In genomic region chr5:103368993-103369392, GRCm38 (mm10) we compare ENCODE assay signal across 14 mouse cellular contexts. TPM values are rescaled to one million over a fixed set of nuclear protein-coding genes. Genes with fewer than 3 reads are reported as not detected.
DNase-seq lines count a peak whose midpoint lies in the region; ATAC-seq and TF ChIP-seq lines count a peak whose summit lies in the region.
"Had no signal": no experiment of that assay in that cellular context is flagged by ENCODE, and none has a peak within 500 bp of the region (broad histone marks: within the 10 kb centered on the region; RNA-seq: fewer than 3 reads in every experiment).

No protein-coding gene starts in this region.

- H3K4me3 ChIP-seq in heart, postnatal 0 days (ENCODE audit: low read depth, low read length), result no peak overlapping the region
- no peak overlapping the region for H3K4me3 ChIP-seq in heart, embryonic 11.5 days (ENCODE audit: low read depth, low read length)
- no peak overlapping the region for H3K4me3 ChIP-seq in liver, adult 2 months (ENCODE audit: insufficient read depth, low read depth, low read length)
- H3K4me3 ChIP-seq in liver, embryonic 11.5 days (ENCODE audit: low read depth, low read length), result no peak overlapping the region
- H3K4me3 ChIP-seq in MEL (ENCODE audit: control insufficient read depth in 1 of 2, insufficient read depth in 1 of 2, low read depth in 2 of 2, low read length in 2 of 2), result no peak overlapping the region
- H3K4me3 ChIP-seq in small intestine, adult 2 months (ENCODE audit: low read depth, low read length), result no peak overlapping the region
- H3K4me3 ChIP-seq: forebrain, embryonic 12.5 days; limb, embryonic 12.5 days; megakaryocyte, embryonic 14.5 days had no signal

- no peak for TF ChIP-seq RAD21 in MEL (IDR thresholded peaks at IDR 0.05; ENCODE audit: low read depth, low read length)

- H3K9ac ChIP-seq in heart, postnatal 0 days (replicated peaks; ENCODE audit: low read depth, low read length), result no peak overlapping the region
- no peak overlapping the region for H3K9ac ChIP-seq in heart, embryonic 11.5 days (ENCODE audit: low read depth, low read length)
- no peak overlapping the region for H3K9ac ChIP-seq in liver, adult 2 months (ENCODE audit: low read depth, low read length)
- no peak overlapping the region for H3K9ac ChIP-seq in liver, embryonic 11.5 days (ENCODE audit: low read depth, low read length)
- no peak overlapping the region for H3K9ac ChIP-seq in MEL (ENCODE audit: control insufficient read depth, low read depth, low read length, poor library complexity, severe bottlenecking)
- H3K9ac ChIP-seq: forebrain, embryonic 12.5 days; limb, embryonic 12.5 days had no signal

- H3K27me3 ChIP-seq in heart, postnatal 0 days (ENCODE audit: control insufficient read depth, insufficient read depth, low read length), result 0 out of 2 replicates have a peak, but pooled peaks cover 6% of the 10 kb centered on the region
- no peaks in the 10 kb centered on the region for H3K27me3 ChIP-seq in heart, embryonic 11.5 days (ENCODE audit: control insufficient read depth, insufficient read depth, low read length)
- no peaks in the 10 kb centered on the region for H3K27me3 ChIP-seq in liver, adult 2 months (ENCODE audit: control insufficient read depth, insufficient read depth, low read length)
- H3K27me3 ChIP-seq in liver, embryonic 11.5 days (replicated peaks; ENCODE audit: control insufficient read depth, insufficient read depth, low read length), result no peaks in the 10 kb centered on the region
- 0 out of 4 replicates have a peak, but pooled peaks cover 0 to 1% of the 10 kb centered on the region in 2 experiments for H3K27me3 ChIP-seq in MEL (ENCODE audit: control insufficient read depth in 1 of 2, insufficient read depth in 2 of 2, low read length in 2 of 2)
- no peaks in the 10 kb centered on the region for H3K27me3 ChIP-seq in small intestine, adult 2 months (ENCODE audit: control insufficient read depth, insufficient read depth, low read length)
- H3K27me3 ChIP-seq: forebrain, embryonic 12.5 days had no signal

- H3K4me1 ChIP-seq in heart, postnatal 0 days (ENCODE audit: control insufficient read depth, insufficient read depth), result no peaks in the 10 kb centered on the region; the same call in 1 of the 2 replicates
- H3K4me1 ChIP-seq in heart, embryonic 11.5 days (ENCODE audit: control insufficient read depth, insufficient read depth, low read length), result peaks cover 5% of the 10 kb centered on the region; the same call in 1 of the 2 replicates
- H3K4me1 ChIP-seq in liver, adult 2 months (ENCODE audit: control insufficient read depth, insufficient read depth, low read length), result no peaks in the 10 kb centered on the region
- no peaks in the 10 kb centered on the region for H3K4me1 ChIP-seq in liver, embryonic 11.5 days (replicated peaks; ENCODE audit: control insufficient read depth, insufficient read depth, low read length)
- no peaks in the 10 kb centered on the region for H3K4me1 ChIP-seq in MEL (ENCODE audit: control insufficient read depth in 1 of 2, insufficient read depth in 2 of 2, low read length in 2 of 2)
- H3K4me1 ChIP-seq in small intestine, adult 2 months (ENCODE audit: control insufficient read depth, insufficient read depth, insufficient read length, low read length), result no peaks in the 10 kb centered on the region
- H3K4me1 ChIP-seq: megakaryocyte, embryonic 14.5 days had no signal

- no peak for TF ChIP-seq POLR2A in liver, adult 2 months (IDR thresholded peaks at IDR 0.05; ENCODE audit: extremely low read depth, insufficient read depth, low read length)
- no peak for TF ChIP-seq POLR2A in MEL (IDR thresholded peaks at IDR 0.05; ENCODE audit: control insufficient read depth in 1 of 2, insufficient read depth in 1 of 2, low read depth in 1 of 2, low read length in 2 of 2, poor library complexity in 1 of 2)
- no peak for TF ChIP-seq POLR2A in small intestine, adult 2 months (IDR thresholded peaks at IDR 0.05; ENCODE audit: low read depth, low read length)

- H3K9me3 ChIP-seq in heart, postnatal 0 days (replicated peaks; ENCODE audit: control insufficient read depth, low read length), result peaks cover 6% of the 10 kb centered on the region; the same call in 1 of the 2 replicates
- peaks cover 3% of the 10 kb centered on the region; the same call in 1 of the 2 replicates for H3K9me3 ChIP-seq in heart, embryonic 11.5 days (replicated peaks; ENCODE audit: control insufficient read depth, low read length)
- H3K9me3 ChIP-seq in liver, embryonic 11.5 days (ENCODE audit: control insufficient read depth, low read length), result no peaks in the 10 kb centered on the region
- no peaks in the 10 kb centered on the region for H3K9me3 ChIP-seq in MEL (replicated peaks; ENCODE audit: insufficient read depth, low read length)
- H3K9me3 ChIP-seq: forebrain, embryonic 12.5 days had no signal

- no peak overlapping the region for H3K27ac ChIP-seq in heart, postnatal 0 days (ENCODE audit: low read depth)
- H3K27ac ChIP-seq in heart, embryonic 11.5 days (ENCODE audit: low read depth, low read length), result no peak overlapping the region
- no peak overlapping the region for H3K27ac ChIP-seq in liver, adult 2 months (replicated peaks; ENCODE audit: insufficient read depth, low read depth, low read length)
- H3K27ac ChIP-seq in liver, embryonic 11.5 days (ENCODE audit: low read depth, low read length), result no peak overlapping the region
- H3K27ac ChIP-seq in MEL (ENCODE audit: control insufficient read depth, low read depth, low read length), result no peak overlapping the region
- no peak overlapping the region for H3K27ac ChIP-seq in small intestine, adult 2 months (ENCODE audit: insufficient read depth, low read depth, low read length)
- H3K27ac ChIP-seq: forebrain, embryonic 12.5 days; limb, embryonic 12.5 days had no signal

- ATAC-seq in heart, postnatal 0 days (ENCODE audit: insufficient read depth, low read depth), result no peak
- no peak for ATAC-seq in heart, embryonic 11.5 days (replicated peaks; ENCODE audit: insufficient number of reproducible peaks, low FRiP score, low TSS enrichment)
- ATAC-seq in liver, embryonic 11.5 days (replicated peaks; ENCODE audit: low FRiP score), result no peak
- no peak for ATAC-seq in inflammation-experienced regulatory T-cells, adult 6 months

- peak; percentile 18; the same call in 1 of the 2 replicates for TF ChIP-seq CTCF in heart, postnatal 0 days (IDR thresholded peaks at IDR 0.05; ENCODE audit: low read depth)
- peak; percentile 47 for TF ChIP-seq CTCF in liver, adult 2 months (IDR thresholded peaks at IDR 0.05; ENCODE audit: low read depth, low read length)
- TF ChIP-seq CTCF in MEL (IDR thresholded peaks at IDR 0.05 in 2 of 3, conservative IDR thresholded peaks at IDR 0.05 in 1 of 3; ENCODE audit: control insufficient read depth in 1 of 3, insufficient read depth in 1 of 3, low read depth in 2 of 3, low read length in 3 of 3, poor library complexity in 1 of 3, severe bottlenecking in 1 of 3), result peak in 2 of 3 experiments; percentile 26 to 28; a peak in 4 of 6 replicates
- TF ChIP-seq CTCF in small intestine, adult 2 months (IDR thresholded peaks at IDR 0.05; ENCODE audit: extremely low read depth, insufficient read length, insufficient replicate concordance, low read depth, low read length), result 0 out of 2 replicates have a peak, but pooled peaks have one; percentile 8

- H3K79me2 ChIP-seq in liver, adult 2 months (ENCODE audit: control insufficient read depth, insufficient read depth, low read length), result no peaks in the 10 kb centered on the region
- H3K79me2 ChIP-seq in MEL (ENCODE audit: control insufficient read depth, insufficient read depth, low read length, poor library complexity), result no peaks in the 10 kb centered on the region

- 79% methylated on average over 10 of the region's 10 CpGs for WGBS in heart, postnatal 0 days
- 78% methylated on average over 10 of the region's 10 CpGs for WGBS in heart, embryonic 11.5 days (ENCODE audit: insufficient replicate concordance)
- 82% methylated on average over 10 of the region's 10 CpGs for WGBS in liver, adult 2 months
- WGBS in liver, embryonic 11.5 days, result 76% methylated on average over 10 of the region's 10 CpGs
- WGBS in small intestine, adult 2 months, result 83% methylated on average over 10 of the region's 10 CpGs

- H3K36me3 ChIP-seq in heart, postnatal 0 days (replicated peaks; ENCODE audit: control insufficient read depth, insufficient read depth, low read length), result no peaks in the 10 kb centered on the region
- no peaks in the 10 kb centered on the region for H3K36me3 ChIP-seq in heart, embryonic 11.5 days (ENCODE audit: control insufficient read depth, insufficient read depth, low read length)
- no peaks in the 10 kb centered on the region for H3K36me3 ChIP-seq in liver, adult 2 months (ENCODE audit: control insufficient read depth, insufficient read depth, low read length)
- H3K36me3 ChIP-seq in liver, embryonic 11.5 days (ENCODE audit: control insufficient read depth, insufficient read depth, low read length), result no peaks in the 10 kb centered on the region
- H3K36me3 ChIP-seq in MEL (ENCODE audit: control insufficient read depth in 1 of 2, insufficient read depth in 2 of 2, low read length in 2 of 2), result no peaks in the 10 kb centered on the region
- no peaks in the 10 kb centered on the region for H3K36me3 ChIP-seq in small intestine, adult 2 months (ENCODE audit: control insufficient read depth, insufficient read depth, low read length)
- H3K36me3 ChIP-seq: forebrain, embryonic 12.5 days; limb, embryonic 12.5 days had no signal

- no peak for TF ChIP-seq EP300 in heart, postnatal 0 days (IDR thresholded peaks at IDR 0.05; ENCODE audit: low read depth)
- TF ChIP-seq EP300 in MEL (IDR thresholded peaks at IDR 0.05; ENCODE audit: low read depth in 1 of 2, low read length in 2 of 2), result no peak

- no peak overlapping the region for H3K4me2 ChIP-seq in heart, postnatal 0 days (ENCODE audit: low read depth, low read length)
- no peak overlapping the region for H3K4me2 ChIP-seq in heart, embryonic 11.5 days
- H3K4me2 ChIP-seq in liver, embryonic 11.5 days, result no peak overlapping the region
- H3K4me2 ChIP-seq: forebrain, embryonic 12.5 days; limb, embryonic 12.5 days had no signal

- no peak for DNase-seq in heart, postnatal 0 days (ENCODE audit: low spot score)
- DNase-seq in liver, adult 2 months (ENCODE audit: extremely low read depth, low read depth, low spot score), result no peak
- DNase-seq in liver, embryonic 11.5 days (ENCODE audit: low spot score), result no peak
- DNase-seq in MEL (ENCODE audit: low read depth, low spot score), result no peak
- DNase-seq in cerebellum, adult 9-11 months, result no peak
- DNase-seq: adrenal gland, postnatal 36 days; cerebellum, adult 11 months; gastrocnemius, postnatal 10 days had no signal

RNA-seq across cellular contexts. Expression of gene Ptpn13, which starts 56.0 kb away (rescaled TPM):
- total RNA-seq in heart, postnatal 0 days (2014; rRNA removed; ENCODE audit: low replicate concordance), result 14.3 and 15.7 TPM in 2 replicates
- 2.3 TPM in 2 replicates for polyA plus RNA-seq in heart, postnatal 0 days (2015; fragmentation: Nextera tagmentation; extraction: Ambion mirVana)
- 10.8 and 12.3 TPM in 2 replicates for polyA plus RNA-seq in heart, embryonic 11.5 days (2014; fragmentation: Nextera tagmentation; extraction: Ambion mirVana)
- 0.83 and 1.1 TPM in 2 replicates for total RNA-seq in liver, adult 2 months (2014; rRNA removed)
- polyA plus RNA-seq in liver, adult 2 months (2012; rRNA removed), result 0.38 and 0.41 TPM in 2 replicates
- 9.5 and 9.7 TPM in 2 replicates for polyA plus RNA-seq in liver, embryonic 11.5 days (2014; fragmentation: Nextera tagmentation; extraction: Ambion mirVana)
- total RNA-seq in MEL (2012; rRNA removed), result 15.1 and 18.4 TPM in 2 replicates
- polyA plus RNA-seq in MEL (2012; ENCODE audit: insufficient read depth in 1 of 2, insufficient read length in 2 of 2, low read depth in 1 of 2, low replicate concordance in 2 of 2, missing spikeins in 1 of 2), result 10 to 100 TPM; 15.5 to 43.6 TPM
- 1.2 and 1.4 TPM in 2 replicates for polyA plus RNA-seq in small intestine, adult 2 months (2012; rRNA removed)
- 10 to 100 TPM; 19.1 to 30.1 (median 25.2) TPM for polyA plus RNA-seq in inflammation-experienced regulatory T-cells, adult 6 months (2017; shearing (Covaris generic))
